Mouse (Mus musculus): ENCODE data around the gene Cdk6.
"Not testable (repeated sequence)": the region's sequence is repeated elsewhere in the genome, so short reads cannot be mapped to it uniquely, and the experiment has no call there.

DNA sequence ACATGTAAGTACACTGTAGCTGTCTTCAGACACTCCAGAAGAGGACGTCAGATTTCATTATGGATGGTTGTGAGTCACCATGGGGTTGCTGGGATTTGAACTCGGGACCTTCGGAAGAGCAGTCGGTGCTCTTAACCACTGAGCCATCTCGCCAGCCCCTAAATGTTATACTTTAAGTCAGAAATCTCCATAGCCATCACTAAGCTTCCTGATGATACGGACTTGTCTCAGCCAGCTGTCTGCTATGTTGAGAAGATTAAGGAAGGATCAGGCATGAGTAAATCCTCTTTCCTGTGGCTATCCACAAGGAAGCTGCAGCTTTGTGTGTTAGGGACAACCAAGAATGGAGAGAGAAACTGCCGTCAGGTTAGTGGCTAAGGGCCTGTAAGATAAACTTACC is 30.1 kb upstream of the Cdk6 start:
- not testable (repeated sequence) for TF ChIP-seq CEBPB (IDR thresholded peaks at IDR 0.05; ENCODE audit: low read depth); MYOD1 (IDR thresholded peaks at IDR 0.05; ENCODE audit: control insufficient read depth, insufficient read length, low read depth); CTCF (IDR thresholded peaks at IDR 0.05; ENCODE audit: control insufficient read depth, insufficient read depth, insufficient read length)
